Mouse (Mus musculus): ENCODE measurements at regions not wholly inside any gene's neighbourhood (a gene's known extent, or its start where the extent isn't known, plus 50 kb on each side); places are given as distances from the start of the nearest gene placed in this dataset.

DNA sequence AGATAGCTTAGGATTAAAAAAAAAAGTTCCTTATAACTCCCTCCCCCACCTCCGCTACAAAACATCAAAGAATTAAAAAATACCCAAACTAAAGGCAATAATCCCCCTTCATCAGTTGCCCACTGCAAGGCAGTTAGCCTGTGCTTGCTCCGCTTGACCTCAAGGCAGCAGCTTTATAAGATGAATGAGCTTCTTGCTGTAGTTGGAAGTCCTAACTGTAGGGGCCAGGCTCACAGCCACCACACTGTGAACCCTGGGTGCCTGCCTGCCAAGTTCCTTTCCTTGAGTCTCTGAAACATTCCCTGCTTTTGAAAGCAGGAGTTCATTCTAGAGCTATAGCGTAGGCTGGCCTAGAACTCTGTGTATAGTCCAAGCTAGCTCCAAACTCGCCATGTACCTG, 64.3 kb upstream of the Jade1 start:
- Histone ChIP-seq H3K4me1 (ENCODE audit: insufficient read depth, low read depth, low read length) (peaks cover 23% of the 10 kb centered on the region), H3K9me3 (replicated peaks) (no peaks in the 10 kb centered on the region), H3K36me3 (replicated peaks) (peaks cover 4% of the 10 kb centered on the region), H3K4me3 (ENCODE audit: low read depth, low read length) (no peak overlapping the region), H3K27me3 (ENCODE audit: insufficient read depth, low read length) (no peaks in the 10 kb centered on the region)
- TF ChIP-seq CTCF (IDR thresholded peaks at IDR 0.05; ENCODE audit: low read depth, low read length) (no peak), GATA2 (IDR thresholded peaks at IDR 0.05; ENCODE audit: borderline replicate concordance, low read depth, low read length) (no peak)
- DNase-seq (ENCODE audit: low spot score) (no peak), ATAC-seq (ENCODE audit: extremely low read depth, insufficient number of reproducible peaks, low FRiP score, poor library complexity, severe bottlenecking) (no peak)

- H3K36me3 ChIP-seq (replicated peaks), result peaks cover 6% of the 10 kb centered on the region
- no peak overlapping the region for H3K4me3 ChIP-seq (ENCODE audit: low read depth, low read length)
- ATAC-seq (ENCODE audit: extremely low read depth, insufficient number of reproducible peaks, low FRiP score, poor library complexity, severe bottlenecking) (no peak), DNase-seq (ENCODE audit: low spot score) (no peak)
- TF ChIP-seq GATA1 (IDR thresholded peaks at IDR 0.05; ENCODE audit: borderline replicate concordance, low read length) (no peak), TAL1 (conservative IDR thresholded peaks at IDR 0.05; ENCODE audit: low read depth, low read length) (no peak), CTCF (IDR thresholded peaks at IDR 0.05; ENCODE audit: low read depth, low read length) (no peak), POLR2AphosphoS5 (IDR thresholded peaks at IDR 0.05; ENCODE audit: insufficient replicate concordance, low read depth, low read length) (no peak), GATA2 (IDR thresholded peaks at IDR 0.05; ENCODE audit: borderline replicate concordance, low read depth, low read length) (no peak)
- H3K4me1 ChIP-seq (ENCODE audit: insufficient read depth, low read depth, low read length), result peaks cover 23% of the 10 kb centered on the region
- no peaks in the 10 kb centered on the region; the same call in 1 of the 2 replicates for H3K27me3 ChIP-seq (ENCODE audit: insufficient read depth, low read length)
- no peaks in the 10 kb centered on the region for H3K9me3 ChIP-seq (replicated peaks)
These were observed 65.5 kb upstream of the Jade1 start for GRCm38 (mm10) chr3:41489998-41490397.

DNA sequence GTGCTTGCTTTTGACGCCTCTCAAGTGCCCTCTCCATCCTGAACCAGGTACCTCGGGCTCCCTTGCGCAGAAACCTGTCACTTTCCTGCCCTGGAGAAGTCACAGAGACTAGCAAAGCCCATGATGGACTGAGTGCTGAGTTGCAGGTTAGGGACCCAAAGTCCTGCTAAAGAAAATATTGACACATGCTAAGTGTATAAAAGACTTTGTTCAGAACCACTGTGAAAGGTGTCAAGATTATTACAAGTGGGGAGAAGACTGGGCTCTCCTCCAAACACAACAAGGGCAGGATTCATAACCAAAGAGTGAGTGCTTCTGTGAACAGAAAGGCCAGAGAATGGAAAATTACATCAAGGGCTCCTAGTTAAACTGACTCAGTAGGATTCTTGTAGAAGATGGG, 66.0 kb upstream of the Jade1 start:
- ATAC-seq (ENCODE audit: extremely low read depth, insufficient number of reproducible peaks, low FRiP score, poor library complexity, severe bottlenecking), result no peak
- H3K9me3 ChIP-seq (replicated peaks), result no peaks in the 10 kb centered on the region

GRCm38 (mm10) chr3:41488229-41488774, 67.2 kb upstream of the Jade1 start:
- ATAC-seq (ENCODE audit: extremely low read depth, insufficient number of reproducible peaks, low FRiP score, poor library complexity, severe bottlenecking), result no peak

More for the DNA sequence above, 66.0 kb upstream of the Jade1 start:
- no peak overlapping the region for H3K4me3 ChIP-seq (ENCODE audit: low read depth, low read length)
- H3K36me3 ChIP-seq (replicated peaks), result peaks cover 8% of the 10 kb centered on the region
- DNase-seq (ENCODE audit: low spot score), result no peak
- H3K27me3 ChIP-seq (ENCODE audit: insufficient read depth, low read length), result no peaks in the 10 kb centered on the region; the same call in 1 of the 2 replicates
- no peak for TF ChIP-seq GATA2 (IDR thresholded peaks at IDR 0.05; ENCODE audit: borderline replicate concordance, low read depth, low read length)
- H3K4me1 ChIP-seq (ENCODE audit: insufficient read depth, low read depth, low read length), result peaks cover 23% of the 10 kb centered on the region

DNA sequence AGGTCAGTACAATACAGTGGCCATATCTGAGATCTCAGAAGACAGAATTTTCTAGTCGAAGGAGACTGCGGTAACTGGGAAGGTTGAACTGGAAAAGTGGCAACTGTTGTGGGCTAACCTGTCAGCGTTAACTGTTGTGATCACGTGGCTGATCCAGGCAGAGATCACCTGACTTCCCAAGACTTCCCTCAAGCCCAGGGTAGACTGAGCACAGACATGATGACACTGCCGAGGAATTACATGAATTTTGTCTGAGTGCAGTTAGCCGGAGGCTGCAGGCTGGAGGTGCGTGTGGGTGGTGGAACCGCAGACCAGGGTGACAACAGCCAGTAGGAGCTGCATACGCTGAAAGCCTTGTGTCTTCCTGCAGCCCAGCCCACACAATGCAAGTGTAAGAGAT, 70.6 kb upstream of the Jade1 start:
- TF ChIP-seq POLR2AphosphoS5 (IDR thresholded peaks at IDR 0.05; ENCODE audit: insufficient replicate concordance, low read depth, low read length), result no peak
- TF ChIP-seq GATA2 (IDR thresholded peaks at IDR 0.05; ENCODE audit: borderline replicate concordance, low read depth, low read length), result no peak
- no peak for TF ChIP-seq CTCF (IDR thresholded peaks at IDR 0.05; ENCODE audit: low read depth, low read length)
- no peak for TF ChIP-seq GATA1 (IDR thresholded peaks at IDR 0.05; ENCODE audit: borderline replicate concordance, low read length)
- no peak for TF ChIP-seq TAL1 (conservative IDR thresholded peaks at IDR 0.05; ENCODE audit: low read depth, low read length)
- DNase-seq (ENCODE audit: low spot score) (no peak), ATAC-seq (ENCODE audit: extremely low read depth, insufficient number of reproducible peaks, low FRiP score, poor library complexity, severe bottlenecking) (no peak)
- H3K36me3 ChIP-seq (replicated peaks), result peaks cover 6% of the 10 kb centered on the region
- H3K9me3 ChIP-seq (replicated peaks), result no peaks in the 10 kb centered on the region
- H3K4me1 ChIP-seq (ENCODE audit: insufficient read depth, low read depth, low read length), result peaks cover 2% of the 10 kb centered on the region; the same call in 1 of the 2 replicates
- peaks cover 2% of the 10 kb centered on the region for H3K27me3 ChIP-seq (ENCODE audit: insufficient read depth, low read length)
- H3K4me3 ChIP-seq (ENCODE audit: low read depth, low read length), result no peak overlapping the region

More at GRCm38 (mm10) chr3:41488229-41488774, 67.2 kb upstream of the Jade1 start:
- no peaks in the 10 kb centered on the region for H3K9me3 ChIP-seq (replicated peaks)
- no peak overlapping the region for H3K4me3 ChIP-seq (ENCODE audit: low read depth, low read length)
- H3K27me3 ChIP-seq (ENCODE audit: insufficient read depth, low read length), result no peaks in the 10 kb centered on the region; the same call in 1 of the 2 replicates
- peaks cover 20% of the 10 kb centered on the region for H3K4me1 ChIP-seq (ENCODE audit: insufficient read depth, low read depth, low read length)
- H3K36me3 ChIP-seq (replicated peaks), result peaks cover 8% of the 10 kb centered on the region
- TF ChIP-seq GATA1 (IDR thresholded peaks at IDR 0.05; ENCODE audit: borderline replicate concordance, low read length) (no peak), GATA2 (IDR thresholded peaks at IDR 0.05; ENCODE audit: borderline replicate concordance, low read depth, low read length) (no peak)
- DNase-seq (ENCODE audit: low spot score), result no peak

- H3K27me3 ChIP-seq (ENCODE audit: insufficient read depth, low read length), result peaks cover 2% of the 10 kb centered on the region
- no peak for TF ChIP-seq TAL1 (conservative IDR thresholded peaks at IDR 0.05; ENCODE audit: low read depth, low read length)
- no peak for TF ChIP-seq POLR2AphosphoS5 (IDR thresholded peaks at IDR 0.05; ENCODE audit: insufficient replicate concordance, low read depth, low read length)
- TF ChIP-seq CTCF (IDR thresholded peaks at IDR 0.05; ENCODE audit: low read depth, low read length), result no peak
- no peak for TF ChIP-seq GATA1 (IDR thresholded peaks at IDR 0.05; ENCODE audit: borderline replicate concordance, low read length)
- no peak for TF ChIP-seq GATA2 (IDR thresholded peaks at IDR 0.05; ENCODE audit: borderline replicate concordance, low read depth, low read length)
- H3K9me3 ChIP-seq (replicated peaks), result no peaks in the 10 kb centered on the region
- H3K4me1 ChIP-seq (ENCODE audit: insufficient read depth, low read depth, low read length), result no peaks in the 10 kb centered on the region
- DNase-seq (ENCODE audit: low spot score) (no peak), ATAC-seq (ENCODE audit: extremely low read depth, insufficient number of reproducible peaks, low FRiP score, poor library complexity, severe bottlenecking) (no peak)
- H3K36me3 ChIP-seq (replicated peaks), result peaks cover 4% of the 10 kb centered on the region
- no peak overlapping the region for H3K4me3 ChIP-seq (ENCODE audit: low read depth, low read length)
These were observed 71.9 kb upstream of the Jade1 start for GRCm38 (mm10) chr3:41483582-41483981.

GRCm38 (mm10) chr3:41482881-41483494, 72.5 kb upstream of the Jade1 start:
- no peak for DNase-seq (ENCODE audit: low spot score)
- H3K4me3 ChIP-seq (ENCODE audit: low read depth, low read length), result no peak overlapping the region
- H3K4me1 ChIP-seq (ENCODE audit: insufficient read depth, low read depth, low read length), result no peaks in the 10 kb centered on the region
- H3K9me3 ChIP-seq (replicated peaks), result no peaks in the 10 kb centered on the region
- TF ChIP-seq TAL1 (conservative IDR thresholded peaks at IDR 0.05; ENCODE audit: low read depth, low read length) (no peak), CTCF (IDR thresholded peaks at IDR 0.05; ENCODE audit: low read depth, low read length) (no peak), GATA2 (IDR thresholded peaks at IDR 0.05; ENCODE audit: borderline replicate concordance, low read depth, low read length) (no peak), GATA1 (IDR thresholded peaks at IDR 0.05; ENCODE audit: borderline replicate concordance, low read length) (no peak), POLR2AphosphoS5 (IDR thresholded peaks at IDR 0.05; ENCODE audit: insufficient replicate concordance, low read depth, low read length) (no peak)
- no peak for ATAC-seq (ENCODE audit: extremely low read depth, insufficient number of reproducible peaks, low FRiP score, poor library complexity, severe bottlenecking)
- peaks cover 2% of the 10 kb centered on the region for H3K27me3 ChIP-seq (ENCODE audit: insufficient read depth, low read length)
- H3K36me3 ChIP-seq (replicated peaks), result peaks cover 4% of the 10 kb centered on the region
